Mouse (Mus musculus) gastrocnemius, postnatal 4 days (tissue): ENCODE measurements around the gene Man2a1. TPM values are rescaled to one million over a fixed set of nuclear protein-coding genes. Genes with fewer than 3 reads are reported as not detected.

Experiments
- DNase-seq, 2 experiments: peaks; one replicate each; pipeline ENCODE4 v3.0.0; 2021 to 2022; ENCODE audit warnings: low spot score in 2 of 2, mixed read lengths in 2 of 2
- total RNA-seq, 2 experiments: library from RNA; stranded (reverse); gene quantifications; 2 replicates each; pipeline ENCODE4 v1.2.3; 2021

Gene Man2a1
- total RNA-seq, 2 experiments from 2014 or later, result 63.6 TPM

DNA sequence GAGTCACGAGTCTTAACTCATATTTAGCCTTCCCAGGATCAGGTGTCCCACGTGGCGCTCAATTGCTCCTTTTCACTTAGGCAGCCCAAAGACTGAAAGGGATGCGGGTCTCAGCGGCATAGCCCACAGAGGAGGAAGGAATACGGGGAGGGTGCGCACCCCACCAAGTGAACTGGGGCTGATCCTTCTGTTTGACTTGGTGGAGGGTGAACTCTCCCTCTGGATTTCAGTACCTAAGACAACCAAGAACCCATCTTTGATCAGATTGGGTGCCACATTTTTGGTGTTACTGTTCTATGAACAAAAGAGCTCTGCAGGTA lies 202.4 kb downstream of the Man2a1 start:
- no peak for DNase-seq

Other genes starting within 250 kb of the Man2a1 start
- not detected for gene 4930583I09Rik, start 235.3 kb downstream of the Man2a1 start, total RNA-seq